Mouse (Mus musculus) stomach, postnatal 0 days (tissue): ENCODE results near the gene Snph.

Source experiments
- CTCF ChIP-seq: IDR thresholded peaks from 2 replicates; pipeline ENCODE4 v1.5.1; 2016; ENCODE audit warnings: antibody characterized with exemption, low read depth, mild to moderate bottlenecking, moderate library complexity
- EP300 ChIP-seq: optimal IDR thresholded peaks from 2 replicates; pipeline ENCODE3; 2016; ENCODE audit warnings: antibody characterized with exemption

GRCm38 (mm10) chr2:151549615-151550121, 82.7 kb downstream of the Snph start:
- TF ChIP-seq CTCF (no peak), EP300 (no peak)
